11 mouse cellular contexts compared by ENCODE assay signal in genomic region chr6:6298867-6299852, GRCm38 (mm10).
A peak's percentile ranks its signal among the peaks of the same experiment; 100 is the strongest.
DNase-seq lines count a peak whose midpoint lies in the region; ATAC-seq and TF ChIP-seq lines count a peak whose summit lies in the region.
"Had no signal": no experiment of that assay in that cellular context is flagged by ENCODE, and none has a peak within 500 bp of the region (broad histone marks: within the 10 kb centered on the region; RNA-seq: fewer than 3 reads in every experiment).

No protein-coding gene starts in this region.

- H3K4me3 ChIP-seq in hindbrain, postnatal 0 days (ENCODE audit: low read length): no peak overlapping the region
- H3K4me3 ChIP-seq in hindbrain, embryonic 12.5 days: no peak overlapping the region
- peak overlapping the region; percentile 15; the same call in 1 of the 2 replicates for H3K4me3 ChIP-seq in heart, embryonic 15.5 days
- no peak overlapping the region for H3K4me3 ChIP-seq in left cerebral cortex, adult 2 months
- no peak overlapping the region for H3K4me3 ChIP-seq in forebrain, embryonic 15.5 days
- no peak overlapping the region for H3K4me3 ChIP-seq in forebrain, embryonic 16.5 days (replicated peaks; ENCODE audit: low read length)
- H3K4me3 ChIP-seq: embryonic facial prominence, embryonic 15.5 days; kidney, embryonic 15.5 days had no signal

- ATAC-seq in hindbrain, postnatal 0 days: 0 out of 2 replicates have a peak, but pooled peaks have one; percentile 40
- ATAC-seq in hindbrain, embryonic 12.5 days (ENCODE audit: low FRiP score): no peak
- peak; percentile 94 for ATAC-seq in heart, embryonic 15.5 days (replicated peaks; ENCODE audit: insufficient number of reproducible peaks, insufficient read depth, low FRiP score, low read depth)
- no peak for ATAC-seq in forebrain, embryonic 15.5 days (replicated peaks)
- ATAC-seq in forebrain, embryonic 16.5 days: no peak

- 56% methylated on average over 14 of the region's 14 CpGs for whole genome bisulfite sequencing in hindbrain, postnatal 0 days
- 62% methylated on average over 14 of the region's 14 CpGs for WGBS in hindbrain, embryonic 12.5 days
- WGBS in heart, embryonic 15.5 days: 20% methylated on average over 14 of the region's 14 CpGs
- WGBS in forebrain, embryonic 15.5 days: 61% methylated on average over 14 of the region's 14 CpGs
- 57% methylated on average over 14 of the region's 14 CpGs for WGBS in forebrain, embryonic 16.5 days

- no peaks in the 10 kb centered on the region for H3K27me3 ChIP-seq in hindbrain, postnatal 0 days (ENCODE audit: insufficient read depth, low read length)
- no peaks in the 10 kb centered on the region for H3K27me3 ChIP-seq in hindbrain, embryonic 12.5 days
- H3K27me3 ChIP-seq in heart, embryonic 15.5 days: no peaks in the 10 kb centered on the region
- no peaks in the 10 kb centered on the region for H3K27me3 ChIP-seq in forebrain, embryonic 15.5 days
- H3K27me3 ChIP-seq in forebrain, embryonic 16.5 days (replicated peaks; ENCODE audit: control insufficient read depth, insufficient read depth, low read length): no peaks in the 10 kb centered on the region
- H3K27me3 ChIP-seq: embryonic facial prominence, embryonic 15.5 days; kidney, embryonic 15.5 days had no signal

- H3K9me3 ChIP-seq in hindbrain, postnatal 0 days (ENCODE audit: low read length): no peaks in the 10 kb centered on the region
- no peaks in the 10 kb centered on the region for H3K9me3 ChIP-seq in hindbrain, embryonic 12.5 days (replicated peaks)
- H3K9me3 ChIP-seq in heart, embryonic 15.5 days (replicated peaks): no peaks in the 10 kb centered on the region
- H3K9me3 ChIP-seq in forebrain, embryonic 15.5 days: no peaks in the 10 kb centered on the region
- no peaks in the 10 kb centered on the region for H3K9me3 ChIP-seq in forebrain, embryonic 16.5 days (ENCODE audit: control insufficient read depth, low read length)
- H3K9me3 ChIP-seq: embryonic facial prominence, embryonic 15.5 days; kidney, embryonic 15.5 days had no signal

- H3K36me3 ChIP-seq in hindbrain, postnatal 0 days (ENCODE audit: insufficient read depth, low read length): no peaks in the 10 kb centered on the region
- H3K36me3 ChIP-seq in hindbrain, embryonic 12.5 days: no peaks in the 10 kb centered on the region
- H3K36me3 ChIP-seq in heart, embryonic 15.5 days: no peaks in the 10 kb centered on the region
- H3K36me3 ChIP-seq in forebrain, embryonic 15.5 days: no peaks in the 10 kb centered on the region
- no peaks in the 10 kb centered on the region for H3K36me3 ChIP-seq in forebrain, embryonic 16.5 days (ENCODE audit: control insufficient read depth, insufficient read depth)
- H3K36me3 ChIP-seq: embryonic facial prominence, embryonic 15.5 days; kidney, embryonic 15.5 days had no signal

- peak; percentile 5 for DNase-seq in hindbrain, postnatal 0 days (ENCODE audit: low spot score)
- DNase-seq in embryo, embryonic 10.5 days (ENCODE audit: low spot score): peak; percentile 24
- peak; percentile 26 to 48 for DNase-seq in lung, postnatal 4 days
- no peak for DNase-seq in left cerebral cortex, adult 2 months (ENCODE audit: extremely low spot score in 1 of 2, low spot score in 2 of 2)

- H3K4me1 ChIP-seq in hindbrain, postnatal 0 days (ENCODE audit: insufficient read depth, low read length): no peaks in the 10 kb centered on the region
- H3K4me1 ChIP-seq in hindbrain, embryonic 12.5 days: 0 out of 2 replicates have a peak, but pooled peaks cover 4% of the 10 kb centered on the region
- peaks cover 22% of the 10 kb centered on the region for H3K4me1 ChIP-seq in heart, embryonic 15.5 days (replicated peaks)
- H3K4me1 ChIP-seq in forebrain, embryonic 15.5 days: no peaks in the 10 kb centered on the region
- no peaks in the 10 kb centered on the region for H3K4me1 ChIP-seq in forebrain, embryonic 16.5 days (replicated peaks; ENCODE audit: control insufficient read depth, insufficient read depth, low read length)
- H3K4me1 ChIP-seq: embryonic facial prominence, embryonic 15.5 days had no signal

- H3K4me2 ChIP-seq in hindbrain, postnatal 0 days (ENCODE audit: low read depth, low read length): no peak overlapping the region
- H3K4me2 ChIP-seq in hindbrain, embryonic 12.5 days (replicated peaks): no peak overlapping the region
- peak overlapping the region; percentile 46 for H3K4me2 ChIP-seq in heart, embryonic 15.5 days
- H3K4me2 ChIP-seq in forebrain, embryonic 15.5 days (replicated peaks): no peak overlapping the region
- no peak overlapping the region for H3K4me2 ChIP-seq in forebrain, embryonic 16.5 days (ENCODE audit: low read length)
- H3K4me2 ChIP-seq: embryonic facial prominence, embryonic 15.5 days; kidney, embryonic 15.5 days had no signal

- no peak overlapping the region for H3K27ac ChIP-seq in hindbrain, postnatal 0 days
- no peak overlapping the region for H3K27ac ChIP-seq in hindbrain, embryonic 12.5 days
- peak overlapping the region; percentile 80 for H3K27ac ChIP-seq in heart, embryonic 15.5 days
- H3K27ac ChIP-seq in left cerebral cortex, adult 2 months: no peak overlapping the region
- H3K27ac ChIP-seq in forebrain, embryonic 15.5 days (replicated peaks): no peak overlapping the region
- no peak overlapping the region for H3K27ac ChIP-seq in forebrain, embryonic 16.5 days (ENCODE audit: low read length)
- H3K27ac ChIP-seq: embryonic facial prominence, embryonic 15.5 days; kidney, embryonic 15.5 days; liver, embryonic 14.5 days had no signal

- no peak for TF ChIP-seq CTCF in hindbrain, postnatal 0 days (IDR thresholded peaks at IDR 0.05; ENCODE audit: low read depth)
- no peak for TF ChIP-seq CTCF in left cerebral cortex, adult 2 months (IDR thresholded peaks at IDR 0.05)

- no peak overlapping the region for H3K9ac ChIP-seq in hindbrain, postnatal 0 days (replicated peaks; ENCODE audit: low read length)
- no peak overlapping the region for H3K9ac ChIP-seq in hindbrain, embryonic 12.5 days
- H3K9ac ChIP-seq in heart, embryonic 15.5 days: no peak overlapping the region
- no peak overlapping the region for H3K9ac ChIP-seq in forebrain, embryonic 15.5 days (replicated peaks)
- H3K9ac ChIP-seq in forebrain, embryonic 16.5 days (replicated peaks; ENCODE audit: low read depth, low read length): no peak overlapping the region
- H3K9ac ChIP-seq: embryonic facial prominence, embryonic 15.5 days; kidney, embryonic 15.5 days; liver, embryonic 14.5 days had no signal

- intact Hi-C loops in left cerebral cortex, adult 2 months (cut with DNase I): no loop called here

Comparison
In these comparisons a context has a peak if more than half of its experiments do, and no peak if none do; other contexts are left out.
1. ATAC-seq: peak in hindbrain, postnatal 0 days (single experiment) and heart, embryonic 15.5 days (single experiment); none in hindbrain, embryonic 12.5 days (single experiment), forebrain, embryonic 15.5 days (single experiment) and forebrain, embryonic 16.5 days (single experiment).
2. DNase-seq: peak in hindbrain, postnatal 0 days (single experiment), embryo, embryonic 10.5 days (single experiment) and lung, postnatal 4 days (2 of 2); none in left cerebral cortex, adult 2 months (0 of 2).